Mouse (Mus musculus): ENCODE results near the gene Mlana. TPM values are rescaled to one million over a fixed set of nuclear protein-coding genes. Genes with fewer than 3 reads are reported as not detected.

The Mlana gene
- polyA plus RNA-seq, 1 experiment from 2014 or later, result not detected

DNA sequence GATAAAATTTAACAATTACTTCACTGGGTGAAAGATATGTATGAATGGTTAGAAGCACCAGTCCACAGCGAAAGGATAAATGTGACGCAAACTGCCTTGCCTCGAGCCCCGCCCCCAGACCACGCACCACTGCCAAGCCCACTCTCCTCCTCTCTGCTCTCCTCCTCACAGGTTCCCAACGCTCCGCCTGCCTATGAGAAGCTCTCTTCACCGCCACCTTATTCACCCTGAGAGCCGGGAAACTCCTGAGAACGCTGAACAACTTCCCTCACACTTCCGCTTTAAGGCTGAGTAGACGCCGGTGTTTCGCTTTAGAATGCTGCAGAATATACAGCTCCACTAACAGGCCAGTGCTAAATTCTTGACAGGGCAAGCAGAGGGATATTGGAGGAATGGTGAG, 10.4 kb downstream of the Mlana start:
- Histone ChIP-seq H3K4me2 (ENCODE audit: low read length) (no peak overlapping the region), H3K9me3 (ENCODE audit: control insufficient read depth, low read length) (no peaks in the 10 kb centered on the region), H3K4me3 (replicated peaks; ENCODE audit: low read depth, low read length) (no peak overlapping the region), H3K9ac (replicated peaks; ENCODE audit: low read length) (no peak overlapping the region), H3K27me3 (ENCODE audit: control insufficient read depth, insufficient read depth, low read length) (no peaks in the 10 kb centered on the region), H3K36me3 (ENCODE audit: control insufficient read depth, insufficient read depth, low read length) (no peaks in the 10 kb centered on the region), H3K27ac (replicated peaks; ENCODE audit: low read depth, low read length) (no peak overlapping the region), H3K4me1 (ENCODE audit: control insufficient read depth, insufficient read depth, low read length) (no peaks in the 10 kb centered on the region)
- DNase-seq, result no peak
- WGBS, result 68% methylated on average over 14 of the region's 14 CpGs
- ATAC-seq (ENCODE audit: low FRiP score, low TSS enrichment), result no peak

DNA sequence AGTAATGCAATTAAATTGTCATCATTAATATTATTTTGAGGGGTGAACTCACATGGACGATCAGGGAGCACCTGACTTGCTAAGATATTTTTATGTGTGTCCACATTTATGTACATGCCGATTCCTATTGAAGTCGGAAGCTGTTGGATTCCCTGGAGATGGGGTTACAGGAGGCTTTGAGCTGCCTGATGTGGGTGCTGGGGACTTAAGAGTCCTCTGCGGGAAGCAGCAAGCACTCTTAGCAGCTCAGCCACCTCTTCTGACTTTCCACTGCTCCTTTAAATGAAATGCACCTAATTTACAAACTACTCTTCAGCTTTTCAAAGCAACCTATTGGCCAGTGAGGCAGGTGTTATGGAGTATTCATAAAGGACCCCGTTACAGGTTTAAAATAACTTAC, 10.8 kb downstream of the Mlana start:
- ATAC-seq (ENCODE audit: low FRiP score, low TSS enrichment) (no peak), DNase-seq (no peak)
- Histone ChIP-seq H3K36me3 (ENCODE audit: control insufficient read depth, insufficient read depth, low read length) (no peaks in the 10 kb centered on the region), H3K4me2 (ENCODE audit: low read length) (no peak overlapping the region), H3K4me3 (replicated peaks; ENCODE audit: low read depth, low read length) (no peak overlapping the region), H3K9ac (replicated peaks; ENCODE audit: low read length) (no peak overlapping the region), H3K9me3 (ENCODE audit: control insufficient read depth, low read length) (no peaks in the 10 kb centered on the region), H3K27ac (replicated peaks; ENCODE audit: low read depth, low read length) (no peak overlapping the region), H3K4me1 (ENCODE audit: control insufficient read depth, insufficient read depth, low read length) (no peaks in the 10 kb centered on the region), H3K27me3 (ENCODE audit: control insufficient read depth, insufficient read depth, low read length) (no peaks in the 10 kb centered on the region)
- WGBS, result 69% methylated on average over 5 of the region's 5 CpGs

DNA sequence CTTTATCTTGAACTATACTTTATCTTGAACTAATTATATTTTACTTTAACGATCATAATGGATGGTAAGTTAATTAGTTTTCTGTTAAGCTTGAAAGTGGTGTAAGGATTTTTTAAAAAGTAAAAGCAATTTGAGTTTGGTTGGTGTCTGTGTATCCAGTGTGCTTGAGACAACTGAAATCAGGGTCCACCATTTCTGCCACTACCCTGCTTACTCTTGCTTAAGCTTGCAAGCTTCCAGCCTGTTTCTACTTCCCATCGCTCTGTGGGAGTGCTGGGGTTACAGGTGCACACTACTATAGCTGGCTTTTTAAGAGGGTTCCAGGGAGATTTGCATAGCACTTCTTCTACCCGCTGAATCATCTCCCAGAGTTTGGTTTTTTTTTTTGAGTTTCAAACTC, 11.8 kb downstream of the Mlana start:
- H3K4me1 ChIP-seq (ENCODE audit: control insufficient read depth, insufficient read depth, low read length), result no peaks in the 10 kb centered on the region
- DNase-seq, result no peak
- H3K27me3 ChIP-seq (ENCODE audit: control insufficient read depth, insufficient read depth, low read length), result no peaks in the 10 kb centered on the region
- no peak overlapping the region for H3K4me3 ChIP-seq (replicated peaks; ENCODE audit: low read depth, low read length)
- no peak overlapping the region for H3K27ac ChIP-seq (replicated peaks; ENCODE audit: low read depth, low read length)
- WGBS, result 73% methylated on average over 3 of the region's 3 CpGs
- H3K4me2 ChIP-seq (ENCODE audit: low read length), result no peak overlapping the region
- no peaks in the 10 kb centered on the region for H3K9me3 ChIP-seq (ENCODE audit: control insufficient read depth, low read length)
- no peaks in the 10 kb centered on the region for H3K36me3 ChIP-seq (ENCODE audit: control insufficient read depth, insufficient read depth, low read length)
- no peak for ATAC-seq (ENCODE audit: low FRiP score, low TSS enrichment)
- H3K9ac ChIP-seq (replicated peaks; ENCODE audit: low read length), result no peak overlapping the region

DNA sequence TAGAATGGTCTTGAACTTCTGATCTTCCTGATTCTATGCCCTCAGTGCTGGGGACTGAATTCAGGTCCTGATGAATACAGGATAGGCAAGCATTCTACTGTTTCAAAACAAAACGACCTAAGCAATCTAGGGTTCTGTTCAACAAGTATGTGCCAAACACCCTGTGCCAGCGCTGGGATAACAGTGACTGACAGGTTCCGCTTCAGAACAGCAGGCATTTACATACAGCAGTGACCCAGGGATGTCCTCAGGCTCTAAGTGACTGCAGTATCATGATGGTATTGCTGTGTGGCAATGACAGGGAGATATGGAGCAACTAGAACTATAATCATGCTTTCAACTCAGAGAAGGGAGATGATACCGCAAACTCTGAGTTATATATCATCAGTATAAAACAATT, 15.8 kb downstream of the Mlana start:
- Histone ChIP-seq H3K36me3 (ENCODE audit: control insufficient read depth, insufficient read depth, low read length) (peaks cover 28% of the 10 kb centered on the region), H3K4me2 (ENCODE audit: low read length) (no peak overlapping the region), H3K27ac (replicated peaks; ENCODE audit: low read depth, low read length) (no peak overlapping the region), H3K27me3 (ENCODE audit: control insufficient read depth, insufficient read depth, low read length) (no peaks in the 10 kb centered on the region), H3K4me1 (ENCODE audit: control insufficient read depth, insufficient read depth, low read length) (no peaks in the 10 kb centered on the region), H3K4me3 (replicated peaks; ENCODE audit: low read depth, low read length) (no peak overlapping the region), H3K9ac (replicated peaks; ENCODE audit: low read length) (no peak overlapping the region), H3K9me3 (ENCODE audit: control insufficient read depth, low read length) (no peaks in the 10 kb centered on the region)
- WGBS, result 87% methylated on average over 4 of the region's 4 CpGs
- ATAC-seq (ENCODE audit: low FRiP score, low TSS enrichment), result no peak
- no peak for DNase-seq

DNA sequence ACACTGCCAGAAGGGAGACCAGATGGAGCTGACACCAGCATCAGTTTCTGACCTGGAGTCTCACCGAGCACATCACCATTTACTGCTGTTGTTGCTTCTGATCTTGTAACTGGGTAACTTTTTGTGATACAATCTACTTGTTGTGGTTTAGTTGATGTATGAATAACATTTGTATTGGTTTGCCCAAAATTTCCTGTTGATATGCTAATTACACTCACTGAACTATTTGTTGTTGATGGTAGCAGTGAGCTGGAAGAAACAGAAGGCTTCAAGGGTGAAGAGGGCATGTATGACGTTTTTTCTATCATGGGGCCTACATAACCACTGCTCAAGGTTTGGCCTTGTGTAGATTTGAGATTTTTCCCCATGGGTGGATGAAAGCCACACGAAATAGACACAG, 20.2 kb downstream of the Mlana start:
- no peak overlapping the region for H3K4me3 ChIP-seq (replicated peaks; ENCODE audit: low read depth, low read length)
- ATAC-seq (ENCODE audit: low FRiP score, low TSS enrichment) (no peak), DNase-seq (no peak)
- H3K27me3 ChIP-seq (ENCODE audit: control insufficient read depth, insufficient read depth, low read length), result no peaks in the 10 kb centered on the region
- H3K9ac ChIP-seq (replicated peaks; ENCODE audit: low read length), result no peak overlapping the region
- no peak overlapping the region for H3K4me2 ChIP-seq (ENCODE audit: low read length)
- no peaks in the 10 kb centered on the region for H3K9me3 ChIP-seq (ENCODE audit: control insufficient read depth, low read length)
- no peaks in the 10 kb centered on the region for H3K4me1 ChIP-seq (ENCODE audit: control insufficient read depth, insufficient read depth, low read length)
- peaks cover 46% of the 10 kb centered on the region for H3K36me3 ChIP-seq (ENCODE audit: control insufficient read depth, insufficient read depth, low read length)
- H3K27ac ChIP-seq (replicated peaks; ENCODE audit: low read depth, low read length), result no peak overlapping the region
- 91% methylated on average over 3 of the region's 3 CpGs for WGBS

DNA sequence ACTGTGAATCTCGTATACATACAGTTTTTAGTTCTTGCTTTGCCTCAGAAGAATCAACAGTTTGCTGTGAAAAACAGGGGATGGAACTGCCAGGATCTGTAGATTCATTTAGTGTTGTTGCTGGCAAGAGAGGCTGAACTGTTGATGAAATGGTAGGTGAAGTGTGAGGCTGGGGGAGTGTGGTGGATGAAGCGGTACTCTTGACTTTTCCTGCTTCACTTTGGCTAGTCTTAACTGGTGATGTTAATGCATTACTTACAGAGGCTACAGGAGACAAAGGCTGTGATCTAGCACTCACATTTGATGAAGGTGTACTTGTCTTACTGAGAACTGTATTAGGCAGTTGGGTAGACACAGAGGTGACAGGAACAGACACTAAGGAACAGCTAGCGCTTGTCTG, 20.9 kb downstream of the Mlana start:
- Histone ChIP-seq H3K27ac (replicated peaks; ENCODE audit: low read depth, low read length) (no peak overlapping the region), H3K9me3 (ENCODE audit: control insufficient read depth, low read length) (no peaks in the 10 kb centered on the region), H3K4me1 (ENCODE audit: control insufficient read depth, insufficient read depth, low read length) (no peaks in the 10 kb centered on the region), H3K36me3 (ENCODE audit: control insufficient read depth, insufficient read depth, low read length) (peaks cover 46% of the 10 kb centered on the region), H3K9ac (replicated peaks; ENCODE audit: low read length) (no peak overlapping the region), H3K4me2 (ENCODE audit: low read length) (no peak overlapping the region), H3K27me3 (ENCODE audit: control insufficient read depth, insufficient read depth, low read length) (no peaks in the 10 kb centered on the region), H3K4me3 (replicated peaks; ENCODE audit: low read depth, low read length) (no peak overlapping the region)
- WGBS, result 98% methylated on average over 3 of the region's 3 CpGs
- no peak for DNase-seq
- ATAC-seq (ENCODE audit: low FRiP score, low TSS enrichment), result no peak

DNA sequence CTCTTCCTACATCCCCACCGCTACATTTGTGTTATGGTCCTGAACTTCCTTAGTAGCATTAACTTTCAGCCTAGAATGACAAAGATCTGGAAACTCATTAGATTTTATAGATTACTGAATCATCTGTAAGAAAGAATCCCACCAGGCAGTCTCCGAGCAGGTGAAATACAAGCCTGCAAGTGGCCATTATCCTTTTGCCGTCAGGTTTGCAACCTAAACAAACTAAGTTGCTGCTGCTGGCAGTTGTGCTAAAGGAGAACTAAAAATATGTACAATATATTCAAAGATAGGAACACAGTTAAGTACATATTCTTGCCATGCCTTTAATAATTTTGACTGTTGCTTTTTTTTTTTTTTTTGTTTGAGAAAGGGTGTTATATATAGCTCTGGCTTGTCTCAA, 37.8 kb downstream of the Mlana start:
- 87% methylated on average over 3 of the region's 3 CpGs for WGBS

DNA sequence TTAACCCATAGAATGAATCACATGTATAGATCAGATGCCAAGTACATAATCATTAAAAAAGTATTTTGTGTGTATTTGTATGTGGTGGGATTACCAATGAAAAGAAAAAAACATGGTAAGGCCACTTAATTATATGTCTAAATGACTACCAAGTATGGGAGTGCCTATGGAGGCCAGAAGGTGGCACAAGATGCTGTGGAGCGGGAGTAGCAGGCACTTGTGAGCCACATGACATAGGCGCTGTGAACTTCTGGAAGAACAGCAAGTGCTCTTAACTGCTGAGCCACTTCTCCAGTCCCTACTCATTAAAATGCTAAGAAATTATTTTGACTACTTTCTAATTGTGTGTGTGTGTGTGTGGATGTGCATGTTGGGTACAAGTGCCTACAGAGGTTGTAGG, 42.0 kb downstream of the Mlana start:
- H3K9me3 ChIP-seq (ENCODE audit: control insufficient read depth, low read length), result no peaks in the 10 kb centered on the region
- WGBS, result 87% methylated on average over 2 of the region's 2 CpGs
- ATAC-seq (ENCODE audit: low FRiP score, low TSS enrichment) (no peak), DNase-seq (no peak)
- H3K4me1 ChIP-seq (ENCODE audit: control insufficient read depth, insufficient read depth, low read length), result no peaks in the 10 kb centered on the region
- H3K27ac ChIP-seq (replicated peaks; ENCODE audit: low read depth, low read length), result no peak overlapping the region
- no peak overlapping the region for H3K4me3 ChIP-seq (replicated peaks; ENCODE audit: low read depth, low read length)
- no peak overlapping the region for H3K9ac ChIP-seq (replicated peaks; ENCODE audit: low read length)
- no peaks in the 10 kb centered on the region for H3K36me3 ChIP-seq (ENCODE audit: control insufficient read depth, insufficient read depth, low read length)
- H3K4me2 ChIP-seq (ENCODE audit: low read length), result no peak overlapping the region
- no peaks in the 10 kb centered on the region for H3K27me3 ChIP-seq (ENCODE audit: control insufficient read depth, insufficient read depth, low read length)

More for the DNA sequence above, 37.8 kb downstream of the Mlana start:
- Histone ChIP-seq H3K9ac (replicated peaks; ENCODE audit: low read length) (no peak overlapping the region), H3K4me3 (replicated peaks; ENCODE audit: low read depth, low read length) (no peak overlapping the region), H3K4me2 (ENCODE audit: low read length) (no peak overlapping the region), H3K27ac (replicated peaks; ENCODE audit: low read depth, low read length) (no peak overlapping the region), H3K9me3 (ENCODE audit: control insufficient read depth, low read length) (no peaks in the 10 kb centered on the region), H3K27me3 (ENCODE audit: control insufficient read depth, insufficient read depth, low read length) (no peaks in the 10 kb centered on the region), H3K4me1 (ENCODE audit: control insufficient read depth, insufficient read depth, low read length) (no peaks in the 10 kb centered on the region), H3K36me3 (ENCODE audit: control insufficient read depth, insufficient read depth, low read length) (no peaks in the 10 kb centered on the region)
- no peak for ATAC-seq (ENCODE audit: low FRiP score, low TSS enrichment)
- no peak for DNase-seq

DNA sequence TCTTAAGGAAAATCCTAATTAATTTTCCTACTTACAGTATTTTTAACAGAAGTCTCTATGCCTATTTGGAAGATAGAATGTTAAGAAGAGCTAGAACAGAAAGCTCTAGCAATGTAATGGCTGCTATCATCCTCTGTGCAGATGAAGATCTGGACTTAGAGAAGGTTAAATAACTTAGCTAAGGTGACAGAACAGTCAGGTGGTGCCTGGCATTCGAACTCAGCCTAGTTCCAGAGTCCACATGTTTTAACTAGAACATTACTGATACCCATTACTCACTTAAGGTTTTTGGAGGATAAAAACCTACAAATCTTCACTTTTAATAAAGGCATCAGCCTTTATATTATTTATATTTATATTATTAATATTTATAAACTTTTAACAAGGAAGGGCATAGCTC, 43.0 kb downstream of the Mlana start:
- no peaks in the 10 kb centered on the region for H3K36me3 ChIP-seq (ENCODE audit: control insufficient read depth, insufficient read depth, low read length)
- no peaks in the 10 kb centered on the region for H3K27me3 ChIP-seq (ENCODE audit: control insufficient read depth, insufficient read depth, low read length)
- WGBS, result 89% methylated on average over 1 of the region's 1 CpGs
- H3K4me2 ChIP-seq (ENCODE audit: low read length), result no peak overlapping the region
- H3K27ac ChIP-seq (replicated peaks; ENCODE audit: low read depth, low read length), result no peak overlapping the region
- DNase-seq (no peak), ATAC-seq (ENCODE audit: low FRiP score, low TSS enrichment) (no peak)
- H3K9ac ChIP-seq (replicated peaks; ENCODE audit: low read length), result no peak overlapping the region
- H3K9me3 ChIP-seq (ENCODE audit: control insufficient read depth, low read length), result no peaks in the 10 kb centered on the region
- no peak overlapping the region for H3K4me3 ChIP-seq (replicated peaks; ENCODE audit: low read depth, low read length)
- no peaks in the 10 kb centered on the region for H3K4me1 ChIP-seq (ENCODE audit: control insufficient read depth, insufficient read depth, low read length)

Measured in midbrain, embryonic 14.5 days (tissue).